Mouse (Mus musculus): Measurements from ENCODE around the gene Fam189a1. TPM values are rescaled to one million over a fixed set of nuclear protein-coding genes. Genes with fewer than 3 reads are reported as not detected.

Gene Fam189a1
- total and polyA plus RNA-seq, 3 experiments = 0.10 TPM; not detected in 2

- H3K27ac ChIP-seq (ENCODE audit: insufficient read depth, low read depth) = no peak overlapping the region
- no peaks in the 10 kb centered on the region for H3K36me3 ChIP-seq (replicated peaks in 1 of 2; ENCODE audit: control insufficient read depth in 1 of 2, insufficient read depth in 1 of 2, low read length in 1 of 2)
- TF ChIP-seq GABPA (IDR thresholded peaks at IDR 0.05; ENCODE audit: insufficient replicate concordance, low read depth, low read length) = no peak
- H3K4me2 ChIP-seq (ENCODE audit: insufficient read depth, low read depth, poor library complexity, severe bottlenecking) = no peak overlapping the region
- H3K27me3 ChIP-seq (replicated peaks) = peaks cover 11% of the 10 kb centered on the region
- no peaks in the 10 kb centered on the region for H3K79me2 ChIP-seq (replicated peaks; ENCODE audit: control insufficient read depth, extremely low read depth, insufficient read depth, poor library complexity, severe bottlenecking)
- dilution Hi-C loops (cut with MboI; ENCODE audit: extremely low pct_ligation_motif_present, extremely low pct_unique_long_range_greater_than_20kb, low sequenced_read_pairs) = no loop called here
- H3K9me3 ChIP-seq (replicated peaks; ENCODE audit: low read length) = peaks cover 5% of the 10 kb centered on the region
- no peaks in the 10 kb centered on the region for H3K4me1 ChIP-seq (ENCODE audit: control insufficient read depth in 1 of 2, insufficient read depth in 2 of 2)
- no peak for DNase-seq (ENCODE audit: extremely low read depth)
- no peak overlapping the region for H3K9ac ChIP-seq (ENCODE audit: insufficient read depth, low read depth)
- H3K4me3 ChIP-seq (replicated peaks in 1 of 3; ENCODE audit: low read depth in 2 of 3, low read length in 2 of 3, poor library complexity in 1 of 3) = no peak overlapping the region
- in situ Hi-C loops (cut with MboI; ENCODE audit: low pct_ligation_motif_present, low pct_unique_long_range_greater_than_20kb, low sequenced_read_pairs) = no loop called here
These were observed 145.2 kb downstream of the Fam189a1 start for GRCm38 (mm10) chr7:65011133-65011532.

- dilution Hi-C loops (cut with MboI; ENCODE audit: extremely low pct_ligation_motif_present, extremely low pct_unique_long_range_greater_than_20kb, low sequenced_read_pairs) (no loop called here), in situ Hi-C loops (cut with MboI; ENCODE audit: low pct_ligation_motif_present, low pct_unique_long_range_greater_than_20kb, low sequenced_read_pairs) (no loop called here)
- H3K9me3 ChIP-seq (replicated peaks; ENCODE audit: low read length) = peaks cover 2% of the 10 kb centered on the region
These were observed 146.1 kb downstream of the Fam189a1 start for GRCm38 (mm10) chr7:65010275-65010674.

DNA sequence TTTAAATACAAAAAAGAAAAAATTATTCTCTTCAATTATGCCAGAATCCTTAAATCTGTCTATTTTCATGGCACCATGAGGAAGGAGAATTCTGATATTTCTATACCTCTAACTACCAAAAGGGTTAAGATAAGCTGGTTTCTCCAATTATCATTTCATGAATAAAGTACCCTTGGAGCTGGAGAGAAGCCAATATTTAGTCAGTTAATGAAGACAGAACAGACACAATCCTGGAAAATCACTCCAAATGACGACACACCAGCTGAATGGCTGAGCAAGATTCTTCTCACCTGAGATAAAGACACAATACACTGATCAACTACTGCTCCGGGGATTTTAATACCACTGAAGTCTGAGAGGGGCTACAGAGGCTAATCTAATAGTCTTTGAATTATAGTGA lies 150.6 kb downstream of the Fam189a1 start:
- no peak overlapping the region for H3K27ac ChIP-seq (ENCODE audit: insufficient read depth, low read depth)
- TF ChIP-seq HCFC1 (IDR thresholded peaks at IDR 0.05; ENCODE audit: low read depth, low read length) (no peak), POLR2AphosphoS2 (IDR thresholded peaks at IDR 0.05; ENCODE audit: low read depth, low read length) (no peak), ZNF384 (IDR thresholded peaks at IDR 0.05; ENCODE audit: low read depth, low read length) (no peak), MAFK (IDR thresholded peaks at IDR 0.05; ENCODE audit: insufficient replicate concordance, low read length) (no peak), EP300 (IDR thresholded peaks at IDR 0.05; ENCODE audit: low read length) (no peak), USF1 (IDR thresholded peaks at IDR 0.05; ENCODE audit: low read depth, low read length) (no peak), MYC (IDR thresholded peaks at IDR 0.05; ENCODE audit: low read depth, low read length) (no peak), RAD21 (IDR thresholded peaks at IDR 0.05; ENCODE audit: low read depth, low read length) (no peak), IRF4 (IDR thresholded peaks at IDR 0.05; ENCODE audit: low read depth, low read length) (no peak), JUND (conservative IDR thresholded peaks at IDR 0.05; ENCODE audit: low read depth, low read length) (no peak), MAZ (IDR thresholded peaks at IDR 0.05; ENCODE audit: low read depth, low read length) (no peak), CTCF (conservative IDR thresholded peaks at IDR 0.05 in 1 of 2, IDR thresholded peaks at IDR 0.05 in 1 of 2; ENCODE audit: low read depth in 2 of 2, low read length in 2 of 2) (no peak), KAT2A (IDR thresholded peaks at IDR 0.05; ENCODE audit: insufficient replicate concordance, low read length) (no peak)
- no peaks in the 10 kb centered on the region for H3K9me3 ChIP-seq (replicated peaks; ENCODE audit: low read length)
- no peaks in the 10 kb centered on the region for H3K27me3 ChIP-seq (replicated peaks)
- no peak overlapping the region for H3K4me2 ChIP-seq (ENCODE audit: insufficient read depth, low read depth, poor library complexity, severe bottlenecking)
- no peaks in the 10 kb centered on the region for H3K36me3 ChIP-seq (replicated peaks in 1 of 2; ENCODE audit: control insufficient read depth in 1 of 2, insufficient read depth in 1 of 2, low read length in 1 of 2)
- H3K4me3 ChIP-seq (replicated peaks in 1 of 3; ENCODE audit: low read depth in 2 of 3, low read length in 2 of 3, poor library complexity in 1 of 3) = no peak overlapping the region
- no peaks in the 10 kb centered on the region for H3K4me1 ChIP-seq (ENCODE audit: control insufficient read depth in 1 of 2, insufficient read depth in 2 of 2)
- in situ Hi-C loops (cut with MboI; ENCODE audit: low pct_ligation_motif_present, low pct_unique_long_range_greater_than_20kb, low sequenced_read_pairs) = no loop called here
- H3K9ac ChIP-seq (ENCODE audit: insufficient read depth, low read depth) = no peak overlapping the region
- DNase-seq (ENCODE audit: extremely low read depth) = no peak
- dilution Hi-C loops (cut with MboI; ENCODE audit: extremely low pct_ligation_motif_present, extremely low pct_unique_long_range_greater_than_20kb, low sequenced_read_pairs) = no loop called here
- no peaks in the 10 kb centered on the region for H3K79me2 ChIP-seq (replicated peaks; ENCODE audit: control insufficient read depth, extremely low read depth, insufficient read depth, poor library complexity, severe bottlenecking)

More at GRCm38 (mm10) chr7:65010275-65010674, 146.1 kb downstream of the Fam189a1 start:
- H3K79me2 ChIP-seq (replicated peaks; ENCODE audit: control insufficient read depth, extremely low read depth, insufficient read depth, poor library complexity, severe bottlenecking) = no peaks in the 10 kb centered on the region
- no peak for DNase-seq (ENCODE audit: extremely low read depth)
- H3K4me3 ChIP-seq (replicated peaks in 1 of 3; ENCODE audit: low read depth in 2 of 3, low read length in 2 of 3, poor library complexity in 1 of 3) = no peak overlapping the region
- H3K9ac ChIP-seq (ENCODE audit: insufficient read depth, low read depth) = no peak overlapping the region
- no peaks in the 10 kb centered on the region for H3K4me1 ChIP-seq (ENCODE audit: control insufficient read depth in 1 of 2, insufficient read depth in 2 of 2)
- H3K4me2 ChIP-seq (ENCODE audit: insufficient read depth, low read depth, poor library complexity, severe bottlenecking) = no peak overlapping the region
- no peaks in the 10 kb centered on the region for H3K36me3 ChIP-seq (replicated peaks in 1 of 2; ENCODE audit: control insufficient read depth in 1 of 2, insufficient read depth in 1 of 2, low read length in 1 of 2)
- H3K27me3 ChIP-seq (replicated peaks) = peaks cover 5% of the 10 kb centered on the region
- H3K27ac ChIP-seq (ENCODE audit: insufficient read depth, low read depth) = no peak overlapping the region
- no peak for TF ChIP-seq TCF12 (IDR thresholded peaks at IDR 0.05; ENCODE audit: low read depth, low read length)
- no peak for TF ChIP-seq SIN3A (IDR thresholded peaks at IDR 0.05; ENCODE audit: low read length)
- no peak for TF ChIP-seq ZMIZ1 (IDR thresholded peaks at IDR 0.05; ENCODE audit: low read depth, low read length)
- TF ChIP-seq TBP (conservative IDR thresholded peaks at IDR 0.05; ENCODE audit: low read depth, low read length) = no peak
- TF ChIP-seq KAT2A (IDR thresholded peaks at IDR 0.05; ENCODE audit: insufficient replicate concordance, low read length) = no peak
- TF ChIP-seq ETS1 (conservative IDR thresholded peaks at IDR 0.05; ENCODE audit: low read depth, low read length) = no peak
- no peak for TF ChIP-seq MAZ (IDR thresholded peaks at IDR 0.05; ENCODE audit: low read depth, low read length)
- no peak for TF ChIP-seq SMC3 (IDR thresholded peaks at IDR 0.05; ENCODE audit: low read depth, low read length)
